Mouse (Mus musculus) forebrain, embryonic 16.5 days (tissue): ENCODE measurements around the gene Adap1. TPM values are rescaled to one million over a fixed set of nuclear protein-coding genes. Genes with fewer than 3 reads are reported as not detected.

Experiments used
- ATAC-seq: fragments of 200-750 bp; cut with Nextera tagmentation; 2 replicates; pipeline ENCODE4 v1.8.0; 2017; ENCODE audit warnings: mild to moderate bottlenecking, moderate library complexity
- H3K27ac ChIP-seq: fragments of 300-500 bp; sonication (generic); 2 replicates; pipeline ENCODE4 v1.5.1; 2014; ENCODE audit warnings: low read length, control low read depth
- H3K27me3 ChIP-seq: fragments of 300-500 bp; sonication (generic); replicated peaks from 2 replicates; pipeline ENCODE4 v1.6.1; 2014; ENCODE audit warnings: low read length; ENCODE audit not compliant: control insufficient read depth, insufficient read depth
- H3K36me3 ChIP-seq: fragments of 300-500 bp; sonication (generic); 2 replicates; pipeline ENCODE4 v1.6.1; 2014; ENCODE audit not compliant: control insufficient read depth, insufficient read depth
- H3K4me1 ChIP-seq: fragments of 300-500 bp; sonication (generic); replicated peaks from 2 replicates; pipeline ENCODE4 v1.6.1; 2014; ENCODE audit warnings: low read length; ENCODE audit not compliant: control insufficient read depth, insufficient read depth
- H3K4me2 ChIP-seq: fragments of 300-500 bp; sonication (generic); 2 replicates; pipeline ENCODE4 v1.6.1; 2014; ENCODE audit warnings: mild to moderate bottlenecking, low read length, control low read depth
- H3K4me3 ChIP-seq: fragments of 300-500 bp; sonication (generic); replicated peaks from 2 replicates; pipeline ENCODE4 v1.5.1; 2014; ENCODE audit warnings: mild to moderate bottlenecking, low read length, control low read depth
- H3K9ac ChIP-seq: fragments of 300-500 bp; sonication (generic); replicated peaks from 2 replicates; pipeline ENCODE4 v1.6.1; 2014; ENCODE audit warnings: low read depth, low read length, control low read depth
- H3K9me3 ChIP-seq: fragments of 300-500 bp; sonication (generic); 2 replicates; pipeline ENCODE4 v1.6.1; 2016; ENCODE audit warnings: low read length; ENCODE audit not compliant: control insufficient read depth
- whole genome bisulfite sequencing: fragments of 180-500 bp; shearing (Covaris S2); extraction: QIAGEN DNeasy Blood & Tissue Kit; methylation state at CpG from one replicate; pipeline ENCODE4 v1.1.7; 2014; 5-methylcytosine and 5-hydroxymethylcytosine counted together
- polyA plus RNA-seq: library from polyadenylated mRNA; unstranded; fragments of >200 nt; fragmentation: Nextera tagmentation; extraction: Ambion mirVana; gene quantifications from 2 replicates; pipeline ENCODE4 v1.2.1, GENCODE M21; 2015

Gene Adap1
- polyA plus RNA-seq, 1 experiment from 2014 or later = 35.5 TPM

DNA sequence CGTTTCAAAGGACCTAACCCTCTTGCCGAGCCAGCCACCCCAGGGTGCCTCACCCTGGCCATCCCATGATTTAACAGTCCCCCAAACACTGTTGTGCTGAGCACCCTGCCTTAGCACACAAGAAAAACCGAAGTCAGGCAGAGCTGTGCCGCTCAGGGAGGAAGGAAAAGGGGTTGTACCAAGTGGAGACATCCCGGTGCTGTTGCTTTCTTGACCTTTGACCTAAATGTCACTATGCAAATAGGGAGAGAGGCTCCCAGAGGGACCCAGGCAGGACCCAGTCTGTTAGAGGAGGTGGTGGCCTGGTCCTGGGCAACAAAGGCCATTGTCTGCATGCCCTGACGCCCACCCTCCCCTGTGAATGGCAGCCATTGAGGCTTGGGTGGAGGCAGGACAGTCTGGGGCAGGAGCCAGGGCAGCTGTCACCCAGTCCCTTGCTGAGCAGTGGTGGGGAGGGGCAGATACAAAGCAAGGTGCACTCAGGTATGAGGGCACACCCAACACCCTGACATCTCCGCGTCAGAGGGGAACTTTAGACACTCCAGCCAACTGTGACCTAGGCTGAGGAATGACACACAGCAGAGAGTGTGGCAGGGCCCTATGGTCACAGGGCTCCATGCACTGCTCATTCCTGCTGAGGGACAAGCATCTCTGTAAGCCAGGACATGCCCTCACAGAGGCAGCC is 39.9 kb downstream of the Adap1 start:
- no peaks in the 10 kb centered on the region for H3K9me3 ChIP-seq
- H3K36me3 ChIP-seq = no peaks in the 10 kb centered on the region
- WGBS = 60% methylated on average over 8 of the region's 8 CpGs
- no peak overlapping the region for H3K4me3 ChIP-seq
- ATAC-seq = no peak
- H3K9ac ChIP-seq = no peak overlapping the region
- H3K4me2 ChIP-seq = no peak overlapping the region
- no peak overlapping the region for H3K27ac ChIP-seq
- H3K4me1 ChIP-seq = 0 out of 2 replicates have a peak, but pooled peaks cover 4% of the 10 kb centered on the region
- no peaks in the 10 kb centered on the region for H3K27me3 ChIP-seq

- H3K27me3 ChIP-seq = no peaks in the 10 kb centered on the region
- no peak overlapping the region for H3K9ac ChIP-seq
- 0 out of 2 replicates have a peak, but pooled peaks cover 4% of the 10 kb centered on the region for H3K4me1 ChIP-seq
- no peaks in the 10 kb centered on the region for H3K36me3 ChIP-seq
- no peak overlapping the region for H3K4me3 ChIP-seq
- no peaks in the 10 kb centered on the region for H3K9me3 ChIP-seq
- no peak for ATAC-seq
- H3K4me2 ChIP-seq = no peak overlapping the region
- no peak overlapping the region for H3K27ac ChIP-seq
- WGBS = 93% methylated on average over 14 of the region's 14 CpGs
Measured at GRCm38 (mm10) chr5:139283460-139284180, 41.8 kb downstream of the Adap1 start.

GRCm38 (mm10) chr5:139282191-139282590 is 43.2 kb downstream of the Adap1 start:
- no peak overlapping the region; the same call in 1 of the 2 replicates for H3K4me2 ChIP-seq
- peak; percentile 54 for ATAC-seq
- 4% methylated on average over 15 of the region's 15 CpGs for WGBS

GRCm38 (mm10) chr5:139281373-139282112 is 43.9 kb downstream of the Adap1 start:
- Histone ChIP-seq H3K27me3 (no peaks in the 10 kb centered on the region), H3K27ac (no peak overlapping the region), H3K9ac (no peak overlapping the region), H3K4me3 (no peak overlapping the region), H3K4me1 (0 out of 2 replicates have a peak, but pooled peaks cover 4% of the 10 kb centered on the region), H3K4me2 (no peak overlapping the region), H3K36me3 (no peaks in the 10 kb centered on the region), H3K9me3 (no peaks in the 10 kb centered on the region)
- no peak for ATAC-seq
- WGBS = 52% methylated on average over 10 of the region's 11 CpGs

More at GRCm38 (mm10) chr5:139282191-139282590, 43.2 kb downstream of the Adap1 start:
- H3K36me3 ChIP-seq = no peaks in the 10 kb centered on the region
- no peaks in the 10 kb centered on the region for H3K27me3 ChIP-seq
- no peak overlapping the region for H3K4me3 ChIP-seq
- no peak overlapping the region for H3K27ac ChIP-seq
- no peaks in the 10 kb centered on the region for H3K9me3 ChIP-seq
- H3K4me1 ChIP-seq = 0 out of 2 replicates have a peak, but pooled peaks cover 4% of the 10 kb centered on the region
- H3K9ac ChIP-seq = no peak overlapping the region

DNA sequence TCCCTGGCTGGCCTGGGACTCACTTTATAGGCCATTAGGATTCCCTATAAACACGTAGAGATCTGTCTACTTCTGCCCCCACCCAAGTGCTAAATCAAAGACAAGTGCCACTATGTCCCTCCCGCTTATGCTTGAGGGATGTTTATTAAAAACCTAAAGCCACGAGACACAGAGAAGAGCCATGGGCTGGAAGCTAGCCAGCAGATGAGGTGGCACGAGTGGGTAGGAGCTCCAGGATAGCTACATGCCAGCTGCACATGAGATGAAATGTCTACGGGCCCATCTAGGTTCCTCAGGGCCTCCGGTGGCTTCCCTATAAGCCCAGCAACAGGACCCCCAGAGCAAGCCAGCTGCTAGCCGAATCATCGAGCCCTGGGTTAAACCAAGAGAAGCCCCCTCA is 48.1 kb downstream of the Adap1 start:
- Histone ChIP-seq H3K27ac (no peak overlapping the region), H3K27me3 (no peaks in the 10 kb centered on the region), H3K9me3 (no peaks in the 10 kb centered on the region), H3K36me3 (no peaks in the 10 kb centered on the region), H3K4me2 (no peak overlapping the region), H3K9ac (no peak overlapping the region), H3K4me3 (no peak overlapping the region), H3K4me1 (0 out of 2 replicates have a peak, but pooled peaks cover under 1% of the 10 kb centered on the region)
- ATAC-seq = no peak
- WGBS = 83% methylated on average over 8 of the region's 8 CpGs

DNA sequence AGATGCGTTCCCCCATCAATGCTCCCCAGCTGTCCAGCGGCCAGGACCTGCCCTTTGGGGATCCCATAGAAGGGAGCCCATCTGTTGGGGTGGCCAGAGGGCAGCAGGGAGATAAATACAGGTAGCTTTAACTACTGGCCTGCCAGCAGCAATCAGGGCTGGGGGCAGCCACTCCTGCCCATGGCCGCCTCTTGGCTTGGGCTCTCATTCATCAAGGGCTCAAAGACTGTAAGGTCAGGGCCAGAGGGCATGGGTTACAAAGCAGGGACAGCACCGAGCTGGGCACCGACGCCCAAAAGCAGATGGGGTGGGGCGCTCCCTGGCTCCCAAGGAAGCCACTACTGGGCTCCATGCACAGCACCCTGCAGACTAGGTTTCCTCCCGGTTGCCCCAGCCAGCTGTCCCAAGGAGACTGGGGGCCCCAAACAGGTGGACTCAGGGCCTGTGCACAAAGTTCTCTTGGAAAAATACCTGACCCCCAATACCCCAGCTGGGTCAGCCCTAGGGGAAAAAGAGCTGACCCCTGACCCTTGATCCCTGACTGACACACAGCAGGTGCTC is 53.3 kb downstream of the Adap1 start:
- no peaks in the 10 kb centered on the region for H3K9me3 ChIP-seq
- peaks cover 11% of the 10 kb centered on the region for H3K36me3 ChIP-seq
- no peak overlapping the region for H3K4me3 ChIP-seq
- no peak overlapping the region for H3K9ac ChIP-seq
- no peak overlapping the region for H3K4me2 ChIP-seq
- no peaks in the 10 kb centered on the region for H3K27me3 ChIP-seq
- peaks cover 4% of the 10 kb centered on the region for H3K4me1 ChIP-seq
- no peak overlapping the region for H3K27ac ChIP-seq
- WGBS = 73% methylated on average over 8 of the region's 8 CpGs
- no peak for ATAC-seq

DNA sequence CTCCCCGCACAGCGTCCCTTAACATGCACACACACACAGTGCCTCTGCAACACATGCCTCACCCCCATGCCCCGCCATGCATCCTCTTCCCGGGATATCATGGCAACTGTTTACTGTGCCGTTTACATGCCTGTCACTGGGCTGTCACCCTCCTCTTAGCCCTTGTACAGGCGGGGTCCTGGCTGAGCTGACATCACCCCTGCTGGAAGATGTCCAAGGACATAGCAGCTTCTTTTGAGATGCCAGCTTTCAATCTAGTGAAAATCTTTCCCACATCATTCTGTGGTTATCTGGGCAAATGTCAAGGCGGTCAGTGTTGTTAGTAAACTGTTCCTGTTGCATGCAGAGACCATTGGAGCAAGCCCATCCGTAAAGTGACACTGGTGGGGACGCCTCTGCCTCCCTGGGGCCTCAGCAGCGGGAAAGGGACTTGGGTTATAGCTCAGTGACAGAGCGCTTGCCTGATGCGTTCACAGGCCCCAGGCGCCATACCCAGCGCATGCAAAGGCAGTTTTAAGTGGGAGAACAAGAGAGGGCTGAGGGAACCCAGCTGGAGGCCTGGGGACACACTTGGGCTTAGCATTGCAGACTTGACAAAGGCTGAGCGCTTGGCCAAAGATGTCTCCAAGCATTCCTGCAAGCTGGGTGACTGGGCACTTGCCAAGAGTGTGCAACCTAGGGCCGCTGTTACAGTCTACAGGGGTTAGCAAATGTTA is 54.5 kb downstream of the Adap1 start:
- Histone ChIP-seq H3K9me3 (no peaks in the 10 kb centered on the region), H3K27ac (no peak overlapping the region), H3K4me1 (peaks cover 4% of the 10 kb centered on the region), H3K9ac (no peak overlapping the region), H3K36me3 (peaks cover 18% of the 10 kb centered on the region), H3K4me3 (no peak overlapping the region), H3K27me3 (no peaks in the 10 kb centered on the region), H3K4me2 (no peak overlapping the region)
- no peak for ATAC-seq
- 50% methylated on average over 16 of the region's 16 CpGs for WGBS

- ATAC-seq = no peak
- peaks cover 38% of the 10 kb centered on the region for H3K36me3 ChIP-seq
- H3K4me3 ChIP-seq = no peak overlapping the region
- H3K27me3 ChIP-seq = no peaks in the 10 kb centered on the region
- H3K9me3 ChIP-seq = no peaks in the 10 kb centered on the region
- no peak overlapping the region for H3K9ac ChIP-seq
- H3K27ac ChIP-seq = no peak overlapping the region
- H3K4me1 ChIP-seq = peaks cover 4% of the 10 kb centered on the region
- no peak overlapping the region for H3K4me2 ChIP-seq
- WGBS = 89% methylated on average over 4 of the region's 4 CpGs
Measured at GRCm38 (mm10) chr5:139267661-139268060, 57.8 kb downstream of the Adap1 start.
